In the genomic region with DNA sequence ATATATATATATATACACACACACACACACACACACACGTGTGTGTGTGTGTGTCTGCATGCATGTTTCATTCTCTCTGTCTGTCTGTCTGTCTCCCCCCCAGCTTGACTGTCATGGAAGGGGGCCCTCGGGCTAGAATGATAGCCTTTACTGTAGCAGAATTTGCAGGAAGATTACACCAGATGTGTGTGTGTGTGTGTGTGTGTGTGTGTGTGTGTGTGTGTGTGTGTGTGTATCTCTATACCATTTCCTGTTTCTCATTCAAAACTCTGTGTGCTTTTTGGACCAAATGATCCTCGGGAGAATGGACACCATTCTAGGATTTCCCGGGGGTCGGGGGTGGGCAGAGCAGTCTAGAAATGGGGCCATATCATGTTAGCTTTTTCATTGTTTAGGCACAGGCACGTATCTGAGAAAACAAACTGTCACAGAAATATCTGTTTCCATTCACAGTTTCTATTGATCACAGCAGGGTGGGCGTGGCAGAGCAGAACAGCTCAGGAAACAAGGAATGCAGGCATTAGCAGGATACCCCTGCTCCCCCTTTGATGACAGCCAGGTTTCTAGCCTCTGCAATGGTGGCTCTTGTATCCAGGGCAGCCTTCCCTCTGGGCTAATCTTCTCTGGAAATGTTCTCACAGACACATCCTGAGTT, we compare ENCODE assay signal across 12 mouse cellular contexts. TPM values are rescaled to one million over a fixed set of nuclear protein-coding genes. Genes with fewer than 3 reads are reported as not detected.
DNase-seq lines count a peak whose midpoint lies in the region; ATAC-seq and TF ChIP-seq lines count a peak whose summit lies in the region.
"Had no signal": no experiment of that assay in that cellular context is flagged by ENCODE, and none has a peak within 500 bp of the region (broad histone marks: within the 10 kb centered on the region; RNA-seq: fewer than 3 reads in every experiment).

No protein-coding gene starts in this region.

- no peak overlapping the region for H3K4me3 ChIP-seq in heart, adult 2 months
- H3K4me3 ChIP-seq in liver, embryonic 16.5 days (ENCODE audit: low read depth, low read length): no peak overlapping the region
- H3K4me3 ChIP-seq in CH12.LX (replicated peaks in 1 of 3; ENCODE audit: low read depth in 2 of 3, low read length in 2 of 3, poor library complexity in 1 of 3) (no peak overlapping the region), macrophage (ENCODE audit: inconsistent target) (no peak overlapping the region)
- H3K4me3 ChIP-seq: lung, embryonic 15.5 days had no signal

- WGBS in heart, adult 2 months: 44% methylated on average over 7 of the region's 7 CpGs
- 25% methylated on average over 7 of the region's 7 CpGs for WGBS in liver, embryonic 16.5 days (ENCODE audit: insufficient replicate concordance)
- 67% methylated on average over 4 of the region's 7 CpGs for WGBS in macrophage (ENCODE audit: missing documents)

- no peaks in the 10 kb centered on the region for H3K27me3 ChIP-seq in heart, adult 2 months (ENCODE audit: control insufficient read depth, insufficient read depth, low read length)
- H3K27me3 ChIP-seq in liver, embryonic 16.5 days (ENCODE audit: control insufficient read depth, insufficient read depth, low read depth, low read length): no peaks in the 10 kb centered on the region
- H3K27me3 ChIP-seq in CH12.LX (replicated peaks): no peaks in the 10 kb centered on the region
- H3K27me3 ChIP-seq: lung, embryonic 15.5 days had no signal

- no peak overlapping the region for H3K4me2 ChIP-seq in liver, embryonic 16.5 days (ENCODE audit: low read depth, low read length)
- H3K4me2 ChIP-seq in CH12.LX (ENCODE audit: insufficient read depth, low read depth, poor library complexity, severe bottlenecking): no peak overlapping the region
- H3K4me2 ChIP-seq: heart, embryonic 11.5 days; lung, embryonic 15.5 days had no signal

- H3K9ac ChIP-seq in heart, adult 2 months (ENCODE audit: low read depth, low read length): no peak overlapping the region
- no peak overlapping the region for H3K9ac ChIP-seq in liver, embryonic 16.5 days (ENCODE audit: low read depth, low read length)
- H3K9ac ChIP-seq in CH12.LX (ENCODE audit: insufficient read depth, low read depth): no peak overlapping the region
- H3K9ac ChIP-seq: lung, embryonic 15.5 days had no signal

- H3K36me3 ChIP-seq in heart, adult 2 months (ENCODE audit: control insufficient read depth, insufficient read depth, low read length): no peaks in the 10 kb centered on the region
- no peaks in the 10 kb centered on the region for H3K36me3 ChIP-seq in liver, embryonic 16.5 days (ENCODE audit: control insufficient read depth, insufficient read depth)
- H3K36me3 ChIP-seq in CH12.LX (replicated peaks in 1 of 2; ENCODE audit: control insufficient read depth in 1 of 2, insufficient read depth in 1 of 2, low read length in 1 of 2): no peaks in the 10 kb centered on the region
- H3K36me3 ChIP-seq in macrophage (ENCODE audit: inconsistent target): no peaks in the 10 kb centered on the region
- H3K36me3 ChIP-seq: lung, embryonic 15.5 days had no signal

- H3K79me2 ChIP-seq in heart, adult 2 months (replicated peaks; ENCODE audit: control insufficient read depth, insufficient read depth, low read length): no peaks in the 10 kb centered on the region
- H3K79me2 ChIP-seq in CH12.LX (replicated peaks; ENCODE audit: control insufficient read depth, extremely low read depth, insufficient read depth, poor library complexity, severe bottlenecking) (no peaks in the 10 kb centered on the region), macrophage (ENCODE audit: inconsistent target) (no peaks in the 10 kb centered on the region)

- no peaks in the 10 kb centered on the region for H3K9me3 ChIP-seq in liver, embryonic 16.5 days (replicated peaks; ENCODE audit: control insufficient read depth, low read length)
- H3K9me3 ChIP-seq in CH12.LX (replicated peaks; ENCODE audit: low read length): no peaks in the 10 kb centered on the region
- H3K9me3 ChIP-seq: lung, embryonic 15.5 days had no signal

- no peak for TF ChIP-seq RAD21 in CH12.LX (IDR thresholded peaks at IDR 0.05; ENCODE audit: low read depth, low read length)

- no peak for DNase-seq in heart, adult 2 months
- no peak for DNase-seq in heart, postnatal 4 days
- DNase-seq in liver (no peak), CH12.LX (ENCODE audit: extremely low read depth) (no peak)
- no peak for DNase-seq in urinary bladder, postnatal 14 days (ENCODE audit: low spot score)
- DNase-seq: cerebellum, adult 11-12 months; left cerebral cortex, postnatal 4 days had no signal

- in situ Hi-C loops in CH12.LX (cut with MboI; ENCODE audit: low pct_ligation_motif_present, low pct_unique_long_range_greater_than_20kb, low sequenced_read_pairs): no loop called here

- TF ChIP-seq CTCF in heart, adult 2 months (IDR thresholded peaks at IDR 0.05): no peak
- no peak for TF ChIP-seq CTCF in CH12.LX (conservative IDR thresholded peaks at IDR 0.05 in 1 of 2, IDR thresholded peaks at IDR 0.05 in 1 of 2; ENCODE audit: low read depth in 2 of 2, low read length in 2 of 2)

- no peak for ATAC-seq in liver, embryonic 16.5 days (ENCODE audit: low read depth)
- ATAC-seq in cerebellum, adult (ENCODE audit: insufficient number of reproducible peaks, low FRiP score, low TSS enrichment): no peak

- H3K4me1 ChIP-seq in heart, adult 2 months (ENCODE audit: control insufficient read depth, insufficient read depth, low read length): peaks cover 12% of the 10 kb centered on the region
- peaks cover 4% of the 10 kb centered on the region for H3K4me1 ChIP-seq in liver, embryonic 16.5 days (ENCODE audit: control insufficient read depth, low read depth, low read length)
- peaks cover 11 to 45% of the 10 kb centered on the region in 2 experiments for H3K4me1 ChIP-seq in CH12.LX (ENCODE audit: control insufficient read depth in 1 of 2, insufficient read depth in 2 of 2)

- no peak for TF ChIP-seq POLR2A in heart, adult 2 months (IDR thresholded peaks at IDR 0.05; ENCODE audit: insufficient read depth, low read depth, low read length)
- no peak for TF ChIP-seq POLR2A in CH12.LX (IDR thresholded peaks at IDR 0.05; ENCODE audit: low read depth, low read length)

- peak overlapping the region; percentile 69 for H3K27ac ChIP-seq in heart, adult 2 months
- H3K27ac ChIP-seq in liver, embryonic 16.5 days (ENCODE audit: low read length): peak overlapping the region; percentile 31; the same call in 1 of the 2 replicates
- peak overlapping the region; percentile 28; the same call in 1 of the 2 replicates for H3K27ac ChIP-seq in CH12.LX (ENCODE audit: insufficient read depth, low read depth)
- H3K27ac ChIP-seq in macrophage: peak overlapping the region; percentile 95

- intact Hi-C loops in heart, adult 2 months (cut with DNase I): no loop called here

- dilution Hi-C loops in CH12.LX (cut with MboI; ENCODE audit: extremely low pct_ligation_motif_present, extremely low pct_unique_long_range_greater_than_20kb, low sequenced_read_pairs): no loop called here

- TF ChIP-seq EP300 in heart, adult 2 months (IDR thresholded peaks at IDR 0.05; ENCODE audit: insufficient read depth, low read depth, low read length): no peak
- TF ChIP-seq EP300 in CH12.LX (IDR thresholded peaks at IDR 0.05; ENCODE audit: low read length): no peak

TF ChIP-seq in CH12.LX, 34 proteins besides CTCF, POLR2A, EP300 and RAD21:
- TF ChIP-seq MAFK (IDR thresholded peaks at IDR 0.05; ENCODE audit: insufficient replicate concordance, low read length) (0 out of 2 replicates have a peak, but pooled peaks have one; percentile 2), MEF2A (IDR thresholded peaks at IDR 0.05; ENCODE audit: borderline replicate concordance, low read depth, low read length) (no peak), MYC (IDR thresholded peaks at IDR 0.05; ENCODE audit: low read depth, low read length) (no peak), SMC3 (IDR thresholded peaks at IDR 0.05; ENCODE audit: low read depth, low read length) (no peak)
TF ChIP-seq in CH12.LX: peak in this region for 1.

RNA-seq across cellular contexts. Expression of gene Dgkd, which starts 24.0 kb away (rescaled TPM):
- total RNA-seq in heart, adult 2 months (2021): 10 to 100 TPM; 40.8 to 47.3 TPM
- 23.5 and 34.7 TPM in 2 replicates for polyA plus RNA-seq in heart, adult 2 months (2012; rRNA removed)
- total RNA-seq in heart, postnatal 4 days (2021): 10 to 100 TPM; 53.4 to 55.2 TPM
- polyA plus RNA-seq in liver, embryonic 16.5 days (2015; fragmentation: Nextera tagmentation; extraction: Ambion mirVana): 9.8 and 11.9 TPM in 2 replicates
- total RNA-seq in CH12.LX (2012; rRNA removed) (73.4 and 89.9 TPM in 2 replicates), CH12.LX (2014; rRNA removed) (57.5 and 58.0 TPM in 2 replicates)
- polyA plus RNA-seq in CH12.LX (2012; ENCODE audit: insufficient read length, low read depth) (73.8 and 77.3 TPM in 2 replicates), macrophage (2018) (33.2 to 62.9 TPM (median 58.3 TPM) in 3 replicates)
- 100 to 1,000 TPM in 20 of 26 experiments, 10 to 100 TPM in 6; 34.5 to 425 (median 135) TPM for total RNA-seq in macrophage (2018; cell fraction: chromatin; rRNA removed)
- total RNA-seq in macrophage (2018; cell fraction: cytosol; rRNA removed): 10 to 100 TPM; 22.3 to 84.2 (median 40.3) TPM
- total RNA-seq in macrophage (2018; cell fraction: nucleus; rRNA removed): 100 to 1,000 TPM in 9 of 26 experiments, 10 to 100 TPM in 17; 36.1 to 233 (median 76.6) TPM

RNA-seq across cellular contexts. Expression of gene Sag, which starts 25.6 kb away (rescaled TPM):
- total RNA-seq in heart, adult 2 months (2021): under 1 TPM; 0.16 to 0.43 TPM
- polyA plus RNA-seq in heart, adult 2 months (2012; rRNA removed): 0.47 and 0.57 TPM in 2 replicates
- under 1 TPM; 0.33 to 0.45 TPM for total RNA-seq in heart, postnatal 4 days (2021)
- polyA plus RNA-seq in liver, embryonic 16.5 days (2015; fragmentation: Nextera tagmentation; extraction: Ambion mirVana): 0.46 and 0.50 TPM in 2 replicates
- total RNA-seq in CH12.LX (2012; rRNA removed) (1.0 and 2.5 TPM in 2 replicates), CH12.LX (2014; rRNA removed) (0.19 TPM in 1 of 2 replicates, not detected in the other)
- polyA plus RNA-seq in CH12.LX (2012; ENCODE audit: insufficient read length, low read depth) (0.45 and 2.0 TPM in 2 replicates), macrophage (2018) (0.50 to 0.83 TPM (median 0.62 TPM) in 3 replicates)
- 10 to 100 TPM in 16 of 26 experiments, 1 to 10 TPM in 9, under 1 TPM in 1; 0.96 to 24.1 (median 11.8) TPM for total RNA-seq in macrophage (2018; cell fraction: chromatin; rRNA removed)
- total RNA-seq in macrophage (2018; cell fraction: cytosol; rRNA removed): under 1 TPM; 0.11 to 0.80 (median 0.37) TPM
- 10 to 100 TPM in 1 of 26 experiments, 1 to 10 TPM in 24, under 1 TPM in 1; 0.35 to 12.0 (median 4.4) TPM for total RNA-seq in macrophage (2018; cell fraction: nucleus; rRNA removed)

Comparison
In these comparisons a context has a peak if more than half of its experiments do, and no peak if none do; other contexts are left out.
1. H3K27ac ChIP-seq: peak in every context shown above with its lines; median percentile 95 in macrophage; 69 in heart, adult 2 months; 31 in liver, embryonic 16.5 days; 28 in CH12.LX.